Mouse (Mus musculus) kidney, postnatal 25 days (tissue): Measurements from ENCODE around the gene Rpl41.

ENCODE experiments used
- DNase-seq, 2 experiments: peaks; one replicate each; pipeline ENCODE4 v3.0.0; 2021; ENCODE audit warnings: mixed read lengths in 2 of 2

The Rpl41 gene

DNA sequence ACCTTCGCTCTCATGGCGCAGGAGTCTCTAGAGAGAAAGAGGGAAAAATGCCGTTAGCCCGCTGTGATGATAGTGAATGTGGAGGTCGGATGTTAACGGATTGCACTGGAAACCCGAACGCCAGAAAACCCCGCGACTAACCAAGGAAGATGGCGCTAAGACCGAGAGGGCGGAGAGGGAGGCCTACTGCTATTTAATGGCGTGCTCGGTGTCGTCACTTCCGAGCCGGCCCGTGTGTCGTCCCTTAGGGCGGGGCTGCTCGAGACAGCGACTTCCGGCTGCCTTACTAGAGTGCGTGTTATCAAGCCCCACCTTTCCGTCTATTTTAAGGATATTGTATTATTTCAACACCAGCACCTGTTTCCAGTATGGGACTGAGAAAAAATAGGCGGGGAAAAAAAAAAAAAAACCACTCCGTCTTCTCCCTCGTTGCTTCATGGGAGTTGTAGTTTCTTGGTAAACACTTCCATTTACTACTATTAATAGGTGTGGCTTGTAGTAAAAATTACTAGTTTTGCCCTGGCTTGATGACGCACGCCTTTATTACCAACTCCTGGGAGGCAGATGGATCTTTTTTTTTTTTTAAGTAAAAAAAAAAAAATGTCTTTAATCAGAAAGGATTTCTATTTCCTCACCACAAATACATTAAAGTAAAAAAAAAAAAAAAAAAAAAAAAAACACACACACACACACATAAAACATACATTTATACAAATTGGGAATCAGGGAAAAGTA lies at the start of gene Rpl41:
Rpl41 (minus strand) TSS at position 359 of the 735 bp plus-strand sequence.
- DNase-seq: peak; percentile 94 to 97

GRCm38 (mm10) chr10:128598476-128598875 lies 49.4 kb upstream of the Rpl41 start:
- no peak for DNase-seq

GRCm38 (mm10) chr10:128592797-128593196 lies 43.7 kb upstream of the Rpl41 start:
- DNase-seq: no peak

DNA sequence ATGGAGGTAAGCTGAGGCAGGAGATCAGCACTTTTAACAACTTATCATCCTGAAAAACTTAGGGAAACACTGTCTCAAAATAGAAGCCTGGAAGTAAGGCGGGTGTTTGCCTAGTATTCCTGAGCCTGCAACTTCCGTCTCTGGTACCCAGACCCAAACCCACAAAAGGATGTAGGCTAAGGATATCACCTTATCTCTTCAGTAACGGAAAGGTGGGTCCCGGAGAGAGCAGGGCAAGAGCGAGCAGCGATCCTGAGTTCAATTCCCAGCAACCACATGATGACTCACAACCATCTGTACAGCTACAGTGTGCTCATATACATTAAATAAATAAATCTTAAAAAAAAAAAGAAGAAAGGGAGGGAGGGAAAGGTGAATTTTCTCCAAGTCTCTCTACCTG lies 42.3 kb upstream of the Rpl41 start:
- no peak for DNase-seq

DNA sequence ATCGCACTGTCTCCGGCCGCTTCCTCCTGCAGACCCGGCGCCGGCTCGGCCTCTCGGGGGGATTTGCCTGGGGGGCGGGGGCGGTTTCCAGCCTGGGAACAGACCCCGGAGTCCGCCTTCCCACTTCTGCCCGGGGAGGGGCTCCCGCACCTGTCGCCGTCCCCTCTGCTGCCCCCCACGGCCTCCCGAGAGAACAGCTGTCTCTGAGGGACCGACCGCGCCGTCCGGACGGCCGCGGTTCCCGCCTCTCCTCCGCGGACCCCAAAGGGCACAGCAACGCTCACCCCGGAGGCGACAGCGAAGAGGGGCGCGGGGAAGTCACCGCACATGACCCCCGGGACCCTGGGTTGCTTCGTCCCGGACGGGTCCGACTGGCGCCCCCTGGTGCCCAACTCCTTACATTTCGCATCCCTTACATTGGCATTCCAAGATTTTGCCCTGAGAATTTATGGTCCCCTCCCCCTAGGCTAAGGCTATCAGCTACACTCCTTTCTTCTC lies 41.1 kb upstream of the Rpl41 start:
- peak; percentile 82 to 83 for DNase-seq

DNA sequence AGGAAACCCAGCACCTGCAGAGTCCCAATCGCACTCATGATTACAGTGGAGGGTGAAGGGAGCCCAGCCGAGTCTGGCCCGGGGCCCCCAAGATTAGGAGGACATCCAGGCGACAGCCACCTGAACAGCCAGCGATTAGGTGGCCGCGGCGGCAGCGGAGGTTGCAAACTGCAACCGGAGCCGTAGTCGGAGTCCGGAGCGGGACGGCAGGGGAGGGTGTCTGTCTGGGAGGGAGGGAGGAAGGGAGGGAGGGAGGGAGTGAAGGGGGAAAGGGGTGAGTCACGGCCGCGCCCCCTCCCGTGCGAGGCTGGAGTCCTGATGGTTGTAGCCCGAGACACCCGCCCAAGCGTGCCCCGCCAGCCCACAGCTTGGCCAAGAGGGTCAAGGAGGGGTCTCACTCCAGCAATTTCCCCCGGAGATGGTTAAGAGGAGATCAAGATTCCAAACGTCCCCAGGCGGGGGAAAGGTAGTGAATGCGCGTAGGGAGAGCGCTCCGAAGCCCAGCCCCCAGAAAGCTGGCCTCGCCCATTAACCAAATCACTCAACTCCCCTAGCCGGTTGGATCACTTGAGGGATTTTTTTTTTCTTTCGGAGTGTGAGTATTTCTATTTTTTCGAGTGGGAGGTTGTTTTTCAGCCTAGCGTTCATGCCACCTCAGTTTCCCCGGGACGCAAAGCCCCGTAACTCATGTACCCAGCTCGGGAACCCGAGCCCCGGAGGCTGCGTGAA lies 40.5 kb upstream of the Rpl41 start, which contains the start of gene Erbb3:
Erbb3 (minus strand) TSS at position 189 of the 729 bp plus-strand sequence.
- peak; percentile 79 to 90 for DNase-seq

GRCm38 (mm10) chr10:128588775-128589463 lies 39.8 kb upstream of the Rpl41 start:
- DNase-seq: peak; percentile 70 to 82

DNA sequence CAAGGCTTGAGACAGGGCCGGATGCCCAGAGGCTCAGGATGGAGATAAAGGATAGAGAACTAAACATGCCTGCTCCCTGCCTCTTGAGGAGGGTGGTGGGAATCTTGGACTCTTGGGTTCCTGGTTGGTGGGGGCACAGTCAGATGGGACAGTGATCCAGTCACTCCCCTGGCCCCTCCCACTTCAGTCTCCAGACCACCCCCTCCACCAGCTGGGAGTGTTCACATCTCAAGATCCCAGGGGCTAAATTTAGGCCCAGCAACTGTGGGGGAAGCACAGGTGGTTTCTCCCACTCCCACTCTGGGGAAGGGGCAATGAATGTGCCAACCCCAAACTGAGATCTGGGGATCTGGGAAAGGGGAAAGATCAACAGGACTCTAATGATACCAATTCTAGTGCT lies 39.0 kb upstream of the Rpl41 start:
- peak; percentile 38 to 60 for DNase-seq

GRCm38 (mm10) chr10:128587697-128588096 lies 38.6 kb upstream of the Rpl41 start:
- DNase-seq: peak; percentile 77 to 90

GRCm38 (mm10) chr10:128587120-128587519 lies 38.0 kb upstream of the Rpl41 start:
- no peak for DNase-seq

DNA sequence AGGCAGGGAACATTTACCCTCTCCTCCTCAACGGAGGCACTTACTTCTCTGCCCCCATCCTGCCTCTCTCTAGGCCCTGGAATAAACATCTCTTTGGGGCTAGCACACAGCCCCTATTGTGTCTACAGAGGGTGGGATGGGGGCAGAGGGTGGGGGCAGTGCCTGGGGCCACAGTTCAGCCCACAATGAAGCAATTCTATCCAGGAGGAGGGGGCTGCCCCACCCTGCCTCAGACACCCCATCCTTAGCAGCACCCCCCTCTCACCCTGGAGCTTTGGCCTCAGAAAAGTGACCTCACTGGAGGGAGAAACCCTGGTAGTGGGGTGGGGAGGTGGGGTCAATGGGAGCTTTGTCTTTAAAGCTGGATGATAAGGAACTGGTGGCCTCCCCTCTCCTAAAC lies 37.4 kb upstream of the Rpl41 start:
- DNase-seq: no peak

DNA sequence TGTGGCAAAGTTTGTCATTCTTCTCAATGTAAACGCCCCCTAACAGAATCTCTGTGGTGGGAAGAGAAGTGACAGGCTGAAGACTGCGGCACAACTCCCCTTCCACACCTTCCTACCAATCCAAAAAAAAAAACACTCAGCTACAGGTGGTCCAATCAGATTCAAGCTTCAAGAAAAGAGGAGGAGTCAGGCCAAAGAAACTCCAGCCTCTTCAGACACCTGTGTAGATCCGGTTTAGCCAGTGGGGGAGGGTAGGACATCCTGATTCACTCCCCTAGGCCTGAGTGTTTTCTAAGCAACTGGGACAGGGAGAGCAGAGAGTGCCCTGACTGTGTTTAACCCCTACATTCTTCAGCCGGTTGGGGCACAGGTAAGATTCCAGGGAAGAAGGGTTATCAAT lies 35.3 kb upstream of the Rpl41 start:
- DNase-seq: peak; percentile 72 to 87

DNA sequence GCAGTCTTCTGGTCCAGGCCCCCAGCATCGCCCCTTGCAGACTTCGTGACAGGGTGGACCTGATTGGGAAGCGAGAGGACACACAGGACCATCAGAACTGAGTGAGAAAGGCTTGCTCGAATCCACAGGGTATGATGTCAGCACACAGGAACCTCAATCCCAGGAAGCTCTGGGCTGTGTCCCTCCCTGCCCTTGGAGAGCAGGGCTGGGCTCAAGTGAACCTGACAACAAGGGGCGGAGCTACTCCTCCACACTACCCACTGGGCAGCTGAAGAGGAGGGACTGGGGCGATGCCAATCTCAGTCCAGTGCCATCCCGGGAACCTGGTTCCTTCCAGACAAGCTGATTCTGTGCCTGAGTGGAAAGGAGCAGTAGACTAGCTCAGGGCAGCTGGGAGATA lies 34.5 kb upstream of the Rpl41 start:
- DNase-seq: peak; percentile 89 to 95

- no peak for DNase-seq
Measured at GRCm38 (mm10) chr10:128579731-128580130, 30.6 kb upstream of the Rpl41 start.

DNA sequence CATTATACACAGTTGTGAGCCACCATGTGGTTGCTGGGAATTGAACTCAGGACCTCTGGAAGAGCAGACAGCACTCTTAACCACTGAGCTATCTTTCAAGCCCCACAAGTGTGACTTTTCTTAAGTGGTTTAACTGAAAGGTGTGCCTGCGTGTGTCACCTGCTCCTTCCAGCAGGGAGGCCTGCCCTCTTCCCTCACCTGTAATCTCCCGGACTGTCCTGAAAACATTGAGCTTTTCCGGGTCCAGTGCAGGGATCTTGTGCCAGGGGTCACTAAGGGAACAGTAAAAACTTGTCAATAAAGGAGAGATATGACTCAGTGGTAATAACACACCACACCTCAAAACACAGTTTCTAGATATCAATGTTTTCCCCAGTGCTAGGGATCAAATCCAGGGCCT lies 30.2 kb upstream of the Rpl41 start:
- DNase-seq: no peak

GRCm38 (mm10) chr10:128578330-128578729 lies 29.2 kb upstream of the Rpl41 start:
- DNase-seq: no peak

DNA sequence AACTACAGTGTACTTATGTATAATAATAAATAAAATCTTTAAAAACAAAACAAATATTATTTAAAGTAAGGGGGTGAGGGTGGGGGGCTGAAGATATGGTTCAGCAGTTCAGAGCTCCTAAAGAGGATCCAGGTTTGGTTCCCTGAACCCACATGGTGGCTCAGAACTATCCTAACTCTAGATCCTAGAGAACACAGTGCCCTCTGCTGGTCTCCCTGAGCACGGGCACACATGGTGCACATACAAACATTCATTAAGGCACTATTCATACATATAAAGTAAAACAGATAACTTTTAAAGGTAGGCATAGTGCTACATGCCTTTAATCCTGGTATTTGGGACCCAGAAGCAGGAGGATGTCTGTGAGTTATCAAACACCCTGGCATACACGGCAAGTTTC lies 26.0 kb upstream of the Rpl41 start:
- peak in 1 of 2 experiments; percentile 30 for DNase-seq

DNA sequence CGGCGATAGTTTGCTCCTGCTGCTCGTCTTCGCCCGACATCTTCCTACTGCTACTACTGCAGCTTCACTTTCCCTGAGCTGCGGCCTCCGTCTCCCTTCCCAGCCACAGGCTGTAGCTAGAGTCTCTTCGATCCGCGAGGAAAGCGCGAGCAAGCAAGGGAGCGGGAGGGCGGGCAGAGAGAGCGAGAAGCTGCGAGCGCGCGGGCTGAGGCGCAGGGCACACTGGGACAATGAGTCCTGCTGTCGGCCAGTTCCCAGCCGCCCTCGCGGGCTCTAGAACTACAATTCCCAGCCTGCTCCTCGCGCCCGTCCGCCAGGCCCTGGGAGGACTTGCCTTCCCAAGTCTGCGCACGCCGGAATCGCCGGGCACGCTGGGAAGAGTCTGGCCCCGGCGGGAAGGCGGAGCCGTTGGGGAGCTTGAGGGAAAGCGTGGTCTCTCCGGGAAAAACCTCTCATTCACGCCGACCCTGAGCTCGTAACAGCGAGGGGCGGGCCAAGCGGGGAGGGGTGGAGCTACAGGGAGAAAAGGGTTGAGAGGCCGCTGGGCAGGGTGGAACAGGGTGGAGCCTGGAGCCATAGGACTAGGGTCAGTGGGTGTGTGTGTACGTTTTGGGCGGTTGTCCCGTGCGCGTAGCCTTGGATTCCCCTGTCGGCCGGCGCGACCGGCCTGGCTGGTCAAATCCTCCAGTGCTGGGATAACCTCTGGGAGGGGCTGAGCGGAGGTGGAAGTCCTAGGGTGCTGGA lies 16.9 kb upstream of the Rpl41 start, which contains the start of gene Pa2g4:
Pa2g4 (minus strand) TSS at position 200 of the 744 bp plus-strand sequence.
- DNase-seq: peak; percentile 96 to 99

GRCm38 (mm10) chr10:128565206-128565787 lies 16.2 kb upstream of the Rpl41 start:
- DNase-seq: peak in 1 of 2 experiments; percentile 63

- DNase-seq: no peak
Measured at GRCm38 (mm10) chr10:128563544-128563943, 14.4 kb upstream of the Rpl41 start.

GRCm38 (mm10) chr10:128556963-128557362 lies 7.9 kb upstream of the Rpl41 start:
- DNase-seq: no peak

- no peak for DNase-seq
Measured at GRCm38 (mm10) chr10:128556286-128556685, 7.2 kb upstream of the Rpl41 start.
